Mouse (Mus musculus): ENCODE data around the gene Entpd5. TPM values are rescaled to one million over a fixed set of nuclear protein-coding genes. Genes with fewer than 3 reads are reported as not detected.
A peak's percentile ranks its signal among the peaks of the same experiment; 100 is the strongest.

Entpd5 gene
- polyA plus RNA-seq, 1 experiment from 2014 or later = 10.0 TPM

DNA sequence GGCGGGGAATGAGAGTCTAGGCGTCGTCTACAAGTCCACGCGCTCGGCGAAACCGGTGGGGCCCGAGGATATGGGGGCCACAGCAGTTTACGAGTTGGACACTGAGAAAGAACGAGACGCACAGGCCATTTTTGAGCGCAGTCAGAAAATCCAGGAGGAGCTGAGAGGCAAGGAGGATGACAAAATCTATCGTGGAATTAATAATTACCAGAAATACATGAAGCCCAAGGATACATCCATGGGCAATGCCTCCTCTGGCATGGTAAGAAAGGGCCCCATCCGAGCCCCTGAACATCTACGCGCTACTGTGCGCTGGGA is 8.7 kb upstream of the Entpd5 start:
- Histone ChIP-seq H3K27ac (replicated peaks) (peak overlapping the region; percentile 80), H3K36me3 (replicated peaks) (peaks cover 6% of the 10 kb centered on the region), H3K27me3 (replicated peaks; ENCODE audit: low read depth, poor library complexity, severe bottlenecking) (peaks cover 7% of the 10 kb centered on the region; the same call in 1 of the 2 replicates), H3K4me1 (peaks cover 6% of the 10 kb centered on the region; the same call in 1 of the 2 replicates), H3K4me3 (peak overlapping the region; percentile 68), H3K9me3 (peaks cover 6% of the 10 kb centered on the region; the same call in 1 of the 2 replicates)
- WGBS = 37% methylated on average over 18 of the region's 18 CpGs
- no peak for DNase-seq (ENCODE audit: low spot score)

DNA sequence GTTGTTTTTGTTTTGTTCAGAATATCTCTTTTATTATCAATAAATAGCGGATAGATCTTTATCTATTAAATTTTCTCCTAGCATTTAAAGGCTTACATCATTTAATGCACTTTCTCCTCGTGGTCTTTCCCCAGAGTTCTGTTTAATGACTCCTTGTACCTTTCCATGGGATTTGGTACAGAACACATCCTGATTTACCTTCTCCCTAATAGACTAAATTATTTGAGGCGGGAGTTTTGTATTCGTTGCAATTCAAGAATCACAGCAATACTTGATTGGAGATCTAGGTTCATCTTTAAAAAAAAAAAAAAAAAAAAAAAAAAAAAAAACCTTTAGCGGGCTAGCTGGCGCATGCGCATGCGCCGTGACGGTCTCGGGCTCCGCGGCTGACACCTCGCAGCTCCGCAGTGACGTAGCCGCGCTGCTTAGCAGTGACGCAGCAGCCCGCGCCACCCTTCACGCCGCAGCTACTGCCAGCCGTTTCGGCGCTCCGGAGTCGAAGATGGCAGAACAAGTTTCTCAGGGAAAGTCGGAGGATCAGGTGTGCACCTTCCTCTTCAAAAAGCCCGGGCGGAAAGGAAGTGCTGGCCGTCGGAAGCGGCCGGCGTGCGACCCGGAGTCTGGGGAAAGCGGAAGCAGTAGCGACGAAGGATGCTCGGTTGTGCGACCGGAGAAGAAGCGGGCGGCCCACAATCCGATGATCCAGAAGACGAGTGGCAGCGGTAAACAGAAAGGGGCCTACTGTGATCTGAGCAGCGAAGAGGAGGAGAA is 8.2 kb upstream of the Entpd5 start, which contains the start of gene Rnf113a2:
Gene Rnf113a2, plus strand, starts transcription at position 363 of the 771 bp plus-strand sequence.
- peaks cover 7% of the 10 kb centered on the region; the same call in 1 of the 2 replicates for H3K27me3 ChIP-seq (replicated peaks; ENCODE audit: low read depth, poor library complexity, severe bottlenecking)
- H3K36me3 ChIP-seq (replicated peaks) = peaks cover 6% of the 10 kb centered on the region
- peak within 1 kb of the TSS; percentile 80 for H3K27ac ChIP-seq (replicated peaks)
- peaks cover 6% of the 10 kb centered on the region; the same call in 1 of the 2 replicates for H3K9me3 ChIP-seq
- H3K4me3 ChIP-seq = peak within 1 kb of the TSS; percentile 68
- peaks cover 6% of the 10 kb centered on the region; the same call in 1 of the 2 replicates for H3K4me1 ChIP-seq
- peak; percentile 86 for DNase-seq (ENCODE audit: low spot score)
- 3% methylated on average over 50 of the region's 50 CpGs for WGBS

DNA sequence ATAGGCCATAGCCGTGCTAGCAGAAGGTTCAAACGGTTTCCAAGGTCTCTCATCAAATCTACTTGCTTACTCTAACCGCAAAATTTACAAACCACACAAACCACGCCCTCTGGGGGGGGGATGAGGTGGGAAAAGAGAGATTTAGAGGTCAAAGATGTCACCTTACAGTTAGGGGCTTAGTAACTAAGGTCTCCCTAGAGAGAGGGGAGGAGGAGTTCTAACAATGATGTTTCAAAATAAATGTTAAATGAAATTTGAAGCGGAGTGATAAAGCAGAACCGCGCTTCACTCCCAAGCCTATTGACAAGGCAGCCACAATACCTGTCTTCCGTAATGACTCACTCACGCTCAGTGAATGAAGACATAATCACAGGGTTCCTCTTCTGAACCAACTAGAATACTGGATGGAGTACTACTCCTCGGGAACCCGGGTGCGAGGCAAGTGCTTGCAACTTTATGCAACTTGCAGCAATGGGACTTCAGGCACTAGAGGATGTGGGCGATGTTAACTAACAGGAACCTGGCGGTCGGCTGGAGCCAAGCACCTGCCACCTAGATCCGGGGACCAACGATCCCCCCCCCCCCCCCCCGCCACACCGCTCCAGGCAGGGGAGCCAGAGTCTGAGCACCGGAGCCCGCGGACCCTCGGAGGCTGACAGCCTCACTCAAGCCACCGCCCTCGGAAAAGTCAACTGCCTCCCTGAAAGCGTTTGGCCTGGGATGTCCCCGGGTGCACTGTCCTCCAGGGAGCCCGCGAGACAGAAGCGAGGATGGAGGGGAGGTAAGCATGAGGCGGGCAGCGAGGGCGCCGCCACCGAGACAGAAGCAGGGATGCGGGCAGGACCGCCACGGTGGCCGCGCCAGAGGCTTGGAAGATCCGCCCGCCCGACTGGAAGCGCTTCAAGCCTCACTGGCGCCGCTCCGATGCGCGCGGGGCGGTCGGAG is 683 bp downstream of the Entpd5 start:
- Histone ChIP-seq H3K9me3 (no peaks in the 10 kb centered on the region), H3K4me1 (peaks cover 19% of the 10 kb centered on the region), H3K27ac (replicated peaks) (peak overlapping the region; percentile 86), H3K27me3 (replicated peaks; ENCODE audit: low read depth, poor library complexity, severe bottlenecking) (peaks cover 13% of the 10 kb centered on the region), H3K4me3 (peak overlapping the region; percentile 85), H3K36me3 (replicated peaks) (no peaks in the 10 kb centered on the region)
- 2% methylated on average over 52 of the region's 52 CpGs for WGBS
- no peak for DNase-seq (ENCODE audit: low spot score)

DNA sequence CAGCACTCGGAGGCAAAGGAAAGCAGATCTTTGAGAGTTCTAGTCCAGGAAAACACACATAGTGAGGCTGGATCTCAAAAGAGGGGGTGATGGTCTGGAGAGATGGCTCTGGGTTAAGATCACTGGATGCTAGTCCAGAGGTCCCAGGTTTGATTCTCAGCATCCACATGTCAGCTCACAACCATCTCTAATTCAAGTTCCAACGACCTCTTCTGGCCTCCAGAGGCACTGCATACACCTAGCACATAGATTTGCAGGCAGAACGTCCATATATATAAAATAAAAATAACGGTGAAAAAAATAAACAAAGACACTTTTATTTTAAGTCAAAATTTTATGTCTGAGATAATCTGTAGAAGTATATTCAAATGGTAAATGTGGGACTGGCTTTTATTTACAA is 1.6 kb downstream of the Entpd5 start:
- 60% methylated on average over 4 of the region's 4 CpGs for WGBS

DNA sequence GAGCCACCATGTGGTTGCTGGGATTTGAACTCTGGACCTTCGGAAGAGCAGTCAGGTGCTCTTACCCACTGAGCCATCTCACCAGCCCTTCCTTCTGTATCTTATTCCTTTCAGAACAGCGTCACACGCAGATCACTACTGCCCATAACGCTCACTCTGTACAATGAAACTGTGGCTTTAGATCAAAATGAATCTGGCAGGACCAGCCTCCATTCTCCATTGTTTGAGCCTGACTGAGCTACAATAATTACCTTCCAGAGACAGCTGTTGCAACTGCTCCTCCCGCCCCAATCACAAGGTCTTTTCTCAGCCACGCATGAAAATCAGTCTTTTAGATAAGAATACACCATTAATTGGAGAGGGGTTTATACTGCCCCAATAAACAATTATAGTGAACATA is 4.3 kb downstream of the Entpd5 start:
- H3K4me3 ChIP-seq = no peak overlapping the region
- peaks cover 19% of the 10 kb centered on the region for H3K4me1 ChIP-seq
- no peak for DNase-seq (ENCODE audit: low spot score)
- no peak overlapping the region for H3K27ac ChIP-seq (replicated peaks)
- peaks cover 4% of the 10 kb centered on the region for H3K27me3 ChIP-seq (replicated peaks; ENCODE audit: low read depth, poor library complexity, severe bottlenecking)
- WGBS = 87% methylated on average over 6 of the region's 6 CpGs
- no peaks in the 10 kb centered on the region for H3K36me3 ChIP-seq (replicated peaks)
- H3K9me3 ChIP-seq = no peaks in the 10 kb centered on the region

More for the DNA sequence above, 1.6 kb downstream of the Entpd5 start:
- H3K27ac ChIP-seq (replicated peaks) = no peak overlapping the region
- no peaks in the 10 kb centered on the region for H3K9me3 ChIP-seq
- peaks cover 19% of the 10 kb centered on the region for H3K4me1 ChIP-seq
- H3K27me3 ChIP-seq (replicated peaks; ENCODE audit: low read depth, poor library complexity, severe bottlenecking) = peaks cover 13% of the 10 kb centered on the region
- no peak for DNase-seq (ENCODE audit: low spot score)
- no peaks in the 10 kb centered on the region for H3K36me3 ChIP-seq (replicated peaks)
- no peak overlapping the region for H3K4me3 ChIP-seq

DNA sequence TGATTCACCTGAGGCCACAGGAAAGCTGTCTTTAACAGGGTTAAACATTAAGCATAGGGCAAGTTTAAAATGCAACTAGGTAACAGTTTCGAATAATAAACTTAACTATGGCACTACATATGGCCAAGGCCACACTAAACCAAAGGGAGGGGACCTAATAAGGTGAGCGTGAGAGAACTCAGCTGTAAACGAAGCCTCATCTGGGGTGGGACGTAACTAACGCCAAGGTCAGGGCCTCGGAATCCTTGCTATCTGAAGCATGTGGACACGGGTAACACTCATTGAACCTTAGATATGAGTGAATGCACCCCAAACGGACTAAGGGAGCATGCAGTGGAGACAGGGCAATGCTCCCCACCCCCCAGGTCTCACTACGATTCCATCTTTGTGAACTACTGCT is 5.9 kb downstream of the Entpd5 start:
- 83% methylated on average over 9 of the region's 9 CpGs for WGBS
- H3K27ac ChIP-seq (replicated peaks) = no peak overlapping the region
- no peaks in the 10 kb centered on the region for H3K36me3 ChIP-seq (replicated peaks)
- no peak overlapping the region for H3K4me3 ChIP-seq
- no peaks in the 10 kb centered on the region for H3K27me3 ChIP-seq (replicated peaks; ENCODE audit: low read depth, poor library complexity, severe bottlenecking)
- H3K9me3 ChIP-seq = no peaks in the 10 kb centered on the region
- DNase-seq (ENCODE audit: low spot score) = no peak
- H3K4me1 ChIP-seq = peaks cover 4% of the 10 kb centered on the region

DNA sequence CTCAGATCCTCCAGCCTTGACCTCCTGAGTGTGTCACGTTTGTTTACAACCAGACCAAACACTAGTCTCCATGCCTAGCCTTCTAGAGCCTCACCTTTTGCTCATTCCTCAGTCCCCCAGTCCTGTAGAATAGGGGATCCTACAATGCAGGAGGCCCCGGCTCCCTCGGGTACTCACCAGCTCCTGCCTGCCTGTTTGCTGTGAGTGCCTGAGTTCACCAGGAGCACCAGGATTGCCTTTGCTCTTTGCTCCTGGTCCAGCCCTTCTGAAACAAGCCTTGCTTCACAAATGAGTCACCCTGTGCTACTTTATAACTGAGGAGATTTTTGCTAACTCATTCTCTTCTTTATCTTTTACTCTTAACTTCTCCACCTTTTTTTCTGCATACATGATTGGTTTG is 8.2 kb downstream of the Entpd5 start:
- WGBS = 74% methylated on average over 3 of the region's 3 CpGs
- no peaks in the 10 kb centered on the region for H3K9me3 ChIP-seq
- H3K27me3 ChIP-seq (replicated peaks; ENCODE audit: low read depth, poor library complexity, severe bottlenecking) = no peaks in the 10 kb centered on the region
- DNase-seq (ENCODE audit: low spot score) = no peak
- no peak overlapping the region for H3K4me3 ChIP-seq
- no peaks in the 10 kb centered on the region for H3K36me3 ChIP-seq (replicated peaks)
- H3K4me1 ChIP-seq = no peaks in the 10 kb centered on the region
- no peak overlapping the region for H3K27ac ChIP-seq (replicated peaks)

DNA sequence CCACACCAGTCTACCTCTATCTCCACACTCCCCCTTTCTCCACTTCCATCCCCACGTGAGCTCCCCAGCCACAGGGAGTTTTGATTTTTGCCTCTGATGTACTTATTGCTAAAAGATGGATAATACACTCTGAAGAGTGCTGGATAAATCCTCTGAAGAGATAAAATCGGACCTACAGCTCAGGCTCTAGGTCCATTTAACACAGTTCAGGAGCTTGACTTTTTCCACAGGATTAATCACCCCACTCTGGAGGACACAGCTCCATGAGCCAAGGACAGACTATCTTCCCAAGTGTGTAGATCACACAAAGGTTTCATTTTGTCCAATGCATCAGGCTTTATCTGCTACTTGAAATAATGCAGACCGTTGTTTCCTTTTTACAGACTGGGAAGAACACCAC is 8.8 kb downstream of the Entpd5 start:
- Histone ChIP-seq H3K27ac (replicated peaks) (no peak overlapping the region), H3K4me3 (no peak overlapping the region), H3K27me3 (replicated peaks; ENCODE audit: low read depth, poor library complexity, severe bottlenecking) (no peaks in the 10 kb centered on the region), H3K4me1 (no peaks in the 10 kb centered on the region), H3K9me3 (no peaks in the 10 kb centered on the region), H3K36me3 (replicated peaks) (no peaks in the 10 kb centered on the region)
- no peak for DNase-seq (ENCODE audit: low spot score)
- WGBS = 90% methylated on average over 3 of the region's 3 CpGs

DNA sequence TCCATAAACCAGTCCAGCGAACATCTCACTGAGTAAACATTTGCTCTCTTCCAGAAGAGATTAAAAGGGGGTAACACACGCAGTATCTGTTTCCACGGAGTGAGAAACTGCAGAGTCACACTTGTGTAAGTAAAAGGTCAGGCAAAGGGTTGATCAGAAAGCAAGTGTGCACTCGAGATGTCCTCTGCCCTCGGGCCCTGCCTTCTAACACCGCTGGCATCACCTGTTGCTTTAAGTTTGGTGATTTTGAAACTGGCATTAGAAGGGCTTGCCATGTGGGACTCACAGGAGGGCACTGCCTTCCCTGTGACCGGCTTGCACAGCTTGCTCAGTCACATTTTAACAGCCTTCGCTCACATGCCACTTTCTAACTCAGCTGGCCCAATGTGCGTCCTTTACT is 9.2 kb downstream of the Entpd5 start:
- Histone ChIP-seq H3K4me1 (no peaks in the 10 kb centered on the region), H3K9me3 (no peaks in the 10 kb centered on the region), H3K36me3 (replicated peaks) (no peaks in the 10 kb centered on the region), H3K27ac (replicated peaks) (no peak overlapping the region), H3K27me3 (replicated peaks; ENCODE audit: low read depth, poor library complexity, severe bottlenecking) (no peaks in the 10 kb centered on the region), H3K4me3 (no peak overlapping the region)
- 77% methylated on average over 9 of the region's 9 CpGs for WGBS
- DNase-seq (ENCODE audit: low spot score) = no peak

DNA sequence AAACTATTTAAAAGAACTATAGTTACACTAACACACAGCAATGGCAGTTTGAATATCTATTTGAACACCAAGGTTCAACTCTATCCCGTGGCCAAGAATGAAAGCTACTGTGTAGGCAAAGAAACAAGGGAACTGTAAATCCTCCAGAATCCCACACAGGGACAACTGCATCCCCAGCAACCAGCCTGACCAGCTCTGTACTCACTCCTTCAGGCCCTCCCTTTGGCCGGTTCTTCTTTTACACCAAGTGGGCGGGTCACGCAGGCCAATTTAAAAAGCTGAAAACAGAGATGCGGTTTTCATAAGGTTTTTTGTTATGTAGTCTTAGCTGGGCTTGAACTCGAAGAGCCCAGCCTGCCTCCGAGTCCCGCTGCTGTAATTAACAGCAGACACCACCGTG is 9.7 kb downstream of the Entpd5 start:
- H3K4me1 ChIP-seq = no peaks in the 10 kb centered on the region
- no peak overlapping the region for H3K4me3 ChIP-seq
- no peak overlapping the region for H3K27ac ChIP-seq (replicated peaks)
- 76% methylated on average over 9 of the region's 9 CpGs for WGBS
- H3K27me3 ChIP-seq (replicated peaks; ENCODE audit: low read depth, poor library complexity, severe bottlenecking) = no peaks in the 10 kb centered on the region
- no peaks in the 10 kb centered on the region for H3K36me3 ChIP-seq (replicated peaks)
- no peaks in the 10 kb centered on the region for H3K9me3 ChIP-seq
- no peak for DNase-seq (ENCODE audit: low spot score)

DNA sequence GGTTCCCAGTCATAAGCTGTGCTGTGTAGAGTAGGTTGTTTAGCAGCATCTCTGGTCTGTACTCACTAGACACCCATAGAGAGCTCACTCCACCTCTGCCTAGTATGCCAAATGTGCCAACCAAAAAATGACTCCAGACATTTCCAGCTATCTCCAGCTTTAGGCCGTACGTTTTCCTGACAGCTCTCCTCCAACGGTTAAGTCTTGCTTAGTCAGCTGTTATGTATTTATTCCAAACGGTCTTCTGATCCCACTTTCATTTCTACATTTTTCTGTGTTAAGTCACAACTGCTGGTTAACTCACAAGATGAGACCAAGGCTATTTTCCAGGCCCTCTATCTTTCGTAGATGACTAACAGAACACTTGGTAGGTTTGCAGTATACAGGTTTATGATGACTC is 10.2 kb downstream of the Entpd5 start:
- Histone ChIP-seq H3K9me3 (no peaks in the 10 kb centered on the region), H3K4me3 (no peak overlapping the region), H3K27me3 (replicated peaks; ENCODE audit: low read depth, poor library complexity, severe bottlenecking) (no peaks in the 10 kb centered on the region), H3K36me3 (replicated peaks) (no peaks in the 10 kb centered on the region), H3K27ac (replicated peaks) (no peak overlapping the region), H3K4me1 (no peaks in the 10 kb centered on the region)
- WGBS = 89% methylated on average over 5 of the region's 5 CpGs
- DNase-seq (ENCODE audit: low spot score) = no peak

DNA sequence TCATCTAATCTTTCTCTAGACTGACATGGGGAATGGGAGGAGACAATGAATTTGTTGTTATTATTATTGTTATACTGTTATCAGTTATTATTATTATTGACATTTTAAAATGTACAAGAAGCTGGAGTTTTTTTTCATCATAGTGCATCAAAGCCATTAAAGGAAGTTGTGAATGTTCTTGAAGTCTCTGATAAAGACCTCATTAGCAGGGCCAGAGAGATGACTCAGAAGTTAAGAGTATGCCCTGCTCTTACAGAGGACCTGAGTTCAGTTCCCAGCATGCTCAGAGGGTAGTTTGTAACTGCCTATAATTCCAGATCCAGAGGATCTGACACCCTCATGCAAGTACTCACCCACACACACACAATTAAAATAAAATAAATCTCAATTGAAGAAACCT is 11.1 kb downstream of the Entpd5 start:
- H3K4me1 ChIP-seq = no peaks in the 10 kb centered on the region
- H3K27ac ChIP-seq (replicated peaks) = no peak overlapping the region
- H3K9me3 ChIP-seq = no peaks in the 10 kb centered on the region
- no peak overlapping the region for H3K4me3 ChIP-seq
- no peaks in the 10 kb centered on the region for H3K27me3 ChIP-seq (replicated peaks; ENCODE audit: low read depth, poor library complexity, severe bottlenecking)
- no peaks in the 10 kb centered on the region for H3K36me3 ChIP-seq (replicated peaks)
- no peak for DNase-seq (ENCODE audit: low spot score)

All from embryonic facial prominence, embryonic 10.5 days (tissue).